Mouse (Mus musculus): ENCODE results near the gene Fchsd2. TPM values are rescaled to one million over a fixed set of nuclear protein-coding genes. Genes with fewer than 3 reads are reported as not detected.
A peak's percentile ranks its signal among the peaks of the same experiment; 100 is the strongest.

Gene Fchsd2
- total RNA-seq, 1 experiment from 2014 or later: 522 TPM

- no peak for ATAC-seq (ENCODE audit: extremely low read depth, insufficient number of reproducible peaks, low FRiP score, poor library complexity, severe bottlenecking)
Observed at GRCm38 (mm10) chr7:101296252-101297022, 203.8 kb downstream of the Fchsd2 start.

- ATAC-seq (ENCODE audit: extremely low read depth, insufficient number of reproducible peaks, low FRiP score, poor library complexity, severe bottlenecking): no peak
Observed at GRCm38 (mm10) chr7:101297023-101297405, 204.4 kb downstream of the Fchsd2 start.

- ATAC-seq (ENCODE audit: extremely low read depth, insufficient number of reproducible peaks, low FRiP score, poor library complexity, severe bottlenecking): no peak
Observed at GRCm38 (mm10) chr7:101298375-101298774, 205.7 kb downstream of the Fchsd2 start.

DNA sequence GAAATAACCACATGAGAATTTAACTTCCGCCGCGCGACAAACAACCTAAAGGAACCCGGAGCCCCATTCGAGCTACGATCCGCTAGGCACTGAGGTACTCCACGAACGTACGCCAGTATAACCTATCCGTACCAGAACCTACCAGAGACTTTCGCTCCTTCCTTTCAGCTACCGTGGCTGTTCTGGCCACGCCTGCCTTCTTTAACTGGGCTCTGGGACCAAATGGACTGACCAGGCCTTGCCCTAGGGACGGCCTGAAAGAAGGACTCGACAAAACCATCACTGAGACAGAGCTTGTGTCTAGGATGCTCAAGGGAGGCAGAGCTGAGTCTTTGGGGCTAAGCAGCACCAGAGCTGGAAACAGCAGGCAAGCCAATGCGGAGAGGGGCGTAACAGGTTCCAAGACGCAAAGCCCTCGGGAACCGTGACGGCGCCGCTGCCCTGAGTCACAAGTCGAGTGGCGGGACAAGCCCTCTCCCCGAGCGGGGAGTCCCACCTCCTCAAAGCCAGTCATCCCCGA is 208.8 kb downstream of the Fchsd2 start:
- ATAC-seq (ENCODE audit: extremely low read depth, insufficient number of reproducible peaks, low FRiP score, poor library complexity, severe bottlenecking): peak; percentile 24

DNA sequence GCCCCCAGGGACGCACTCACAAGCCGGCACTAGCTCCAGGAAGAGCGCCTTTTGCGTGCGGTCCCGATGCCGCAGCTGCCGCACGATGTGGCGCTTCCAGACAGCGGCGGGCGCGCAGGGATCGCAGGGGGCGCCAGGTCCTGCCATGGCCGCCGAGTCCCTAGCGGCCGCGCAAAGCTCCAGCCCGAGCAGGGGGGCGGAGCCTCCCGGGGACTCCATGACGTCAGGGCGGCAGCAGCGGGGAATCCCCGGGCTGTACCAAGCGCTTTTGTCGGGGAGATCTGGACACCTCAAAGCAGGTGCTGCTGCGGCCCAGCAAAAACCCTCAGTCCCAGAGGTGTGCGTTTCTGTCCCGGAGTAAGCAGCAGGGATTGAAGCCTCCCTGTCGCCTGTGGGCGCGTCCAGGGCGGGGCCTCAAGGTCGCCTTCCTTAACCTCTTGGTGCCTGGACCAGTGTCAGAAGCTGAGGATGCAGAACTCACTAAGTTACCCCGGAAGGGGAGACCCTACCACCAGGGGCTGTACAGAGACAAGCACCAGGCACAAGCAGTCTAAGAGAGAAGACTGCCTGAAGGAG is 209.3 kb downstream of the Fchsd2 start, which contains the start of gene Atg16l2:
Gene Atg16l2, minus strand, starts transcription at position 371 of the 576 bp plus-strand sequence.
- peak; percentile 87 for ATAC-seq (ENCODE audit: extremely low read depth, insufficient number of reproducible peaks, low FRiP score, poor library complexity, severe bottlenecking)

DNA sequence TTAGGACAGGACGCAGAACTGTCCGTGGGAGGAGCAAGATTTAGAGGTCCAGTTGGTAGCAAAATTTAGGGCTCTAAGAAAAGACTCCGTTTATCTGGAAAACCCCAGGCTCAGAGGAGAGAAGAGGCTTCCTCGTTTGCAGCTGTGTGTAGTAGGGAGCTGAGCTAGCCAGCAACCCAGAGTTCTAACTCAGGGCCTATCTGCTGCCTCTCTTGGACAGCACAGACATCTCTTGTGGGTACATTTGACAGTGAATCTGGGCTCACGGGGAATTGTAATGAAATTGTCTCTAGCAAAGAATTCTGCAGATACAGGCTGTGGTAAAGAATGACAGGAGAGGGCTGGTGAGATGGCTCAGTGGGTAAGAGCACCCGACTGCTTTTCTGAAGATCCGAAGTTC is 210.0 kb downstream of the Fchsd2 start:
- no peak for ATAC-seq (ENCODE audit: extremely low read depth, insufficient number of reproducible peaks, low FRiP score, poor library complexity, severe bottlenecking)

DNA sequence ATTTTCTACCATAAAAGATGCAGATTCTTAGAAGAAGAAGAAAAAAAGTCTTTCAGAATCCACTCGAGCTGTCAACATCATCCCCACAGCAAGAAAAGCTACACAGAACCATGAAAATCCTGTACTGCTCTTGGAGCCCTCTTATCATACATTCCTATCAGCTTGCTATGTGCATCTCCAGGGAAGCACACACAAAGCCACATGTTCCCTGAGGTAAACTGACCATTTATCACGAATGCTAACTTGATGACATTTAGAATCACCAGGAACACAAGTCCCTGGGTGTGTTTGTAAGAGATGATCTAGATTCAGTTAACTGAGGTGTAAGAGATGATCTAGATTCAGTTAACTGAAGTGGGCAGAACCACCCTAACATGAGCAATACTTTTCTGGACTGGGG is 214.2 kb downstream of the Fchsd2 start:
- ATAC-seq (ENCODE audit: extremely low read depth, insufficient number of reproducible peaks, low FRiP score, poor library complexity, severe bottlenecking): no peak

DNA sequence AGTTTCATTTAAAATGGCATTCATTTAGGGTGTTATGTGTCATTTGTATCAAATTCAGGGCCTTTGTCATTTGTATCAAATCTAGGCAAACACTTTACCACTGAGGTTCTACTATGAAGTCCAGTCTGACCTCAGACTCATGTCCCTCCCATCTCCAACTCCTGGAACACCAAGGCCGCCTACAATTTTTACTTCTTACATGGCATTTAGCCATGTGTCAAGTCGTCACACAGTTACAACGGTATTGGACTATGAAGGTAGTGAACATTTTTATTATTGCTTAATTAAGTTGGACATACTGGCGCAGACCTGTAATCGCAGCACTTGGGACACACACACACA is 217.3 kb downstream of the Fchsd2 start:
- no peak for ATAC-seq (ENCODE audit: extremely low read depth, insufficient number of reproducible peaks, low FRiP score, poor library complexity, severe bottlenecking)

- peak; percentile 95 for ATAC-seq (ENCODE audit: extremely low read depth, insufficient number of reproducible peaks, low FRiP score, poor library complexity, severe bottlenecking)
Observed at GRCm38 (mm10) chr7:101310327-101311028, 217.8 kb downstream of the Fchsd2 start.

DNA sequence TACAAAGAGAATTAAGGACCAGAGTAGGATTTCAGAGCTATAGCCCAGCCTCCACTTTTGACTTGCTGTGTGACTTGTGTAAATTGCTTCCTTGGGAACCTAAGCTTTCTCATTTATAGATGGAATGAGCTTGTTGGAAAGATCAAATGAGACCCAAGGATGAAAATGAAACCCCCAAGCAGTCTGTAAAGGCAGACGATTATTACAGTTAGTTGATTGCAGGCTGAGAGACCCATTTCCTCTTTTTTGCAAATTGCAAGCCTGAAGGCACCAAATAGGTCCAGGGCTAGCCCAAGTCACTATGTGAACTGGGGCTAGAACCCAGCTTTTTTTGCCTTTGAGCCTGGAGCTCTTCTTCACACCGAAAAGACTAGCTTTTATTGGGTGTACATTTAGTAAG is 218.4 kb downstream of the Fchsd2 start:
- ATAC-seq (ENCODE audit: extremely low read depth, insufficient number of reproducible peaks, low FRiP score, poor library complexity, severe bottlenecking): no peak

GRCm38 (mm10) chr7:101313033-101313432 is 220.4 kb downstream of the Fchsd2 start:
- no peak for ATAC-seq (ENCODE audit: extremely low read depth, insufficient number of reproducible peaks, low FRiP score, poor library complexity, severe bottlenecking)

DNA sequence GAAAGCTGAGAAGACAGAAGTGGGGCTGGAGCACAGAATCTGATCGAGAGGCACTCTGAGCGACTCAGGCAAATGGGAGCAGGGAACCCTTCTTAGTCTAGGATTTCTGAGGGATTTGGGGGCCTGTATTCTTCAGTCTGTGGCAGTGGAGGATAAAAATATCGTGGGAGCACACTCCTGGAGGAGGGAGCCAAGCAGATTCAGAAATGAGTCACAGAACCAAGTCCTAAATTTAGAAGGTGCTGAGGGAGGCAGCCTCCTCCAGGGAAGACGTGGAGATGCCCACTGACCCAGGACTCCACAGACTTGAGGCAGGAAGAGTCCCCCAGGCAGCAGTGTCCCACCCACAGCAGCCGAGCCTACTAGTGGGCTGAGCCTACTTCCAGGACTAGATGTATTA is 221.7 kb downstream of the Fchsd2 start:
- ATAC-seq (ENCODE audit: extremely low read depth, insufficient number of reproducible peaks, low FRiP score, poor library complexity, severe bottlenecking): no peak

DNA sequence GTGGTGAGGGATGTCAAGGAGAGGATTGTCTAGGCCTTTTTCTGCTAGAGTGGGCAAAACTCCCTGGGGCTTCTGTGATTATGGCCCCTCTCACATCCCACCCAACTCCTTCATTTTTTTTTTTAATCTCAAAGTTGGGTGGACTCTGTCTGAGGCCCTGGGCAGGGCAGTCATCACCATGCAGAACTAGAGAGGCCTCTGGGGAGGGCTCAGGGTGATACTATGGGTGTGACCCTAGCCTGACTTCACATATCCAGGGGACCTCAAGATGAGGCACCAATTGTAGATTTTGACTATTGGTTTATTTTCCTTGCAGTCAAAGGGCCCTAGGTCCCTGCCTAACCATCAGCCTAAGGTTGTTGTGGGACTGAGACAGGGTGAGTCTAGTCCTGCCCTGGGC is 223.0 kb downstream of the Fchsd2 start:
- ATAC-seq (ENCODE audit: extremely low read depth, insufficient number of reproducible peaks, low FRiP score, poor library complexity, severe bottlenecking): no peak

GRCm38 (mm10) chr7:101316591-101317001 is 223.9 kb downstream of the Fchsd2 start:
- peak; percentile 40 for ATAC-seq (ENCODE audit: extremely low read depth, insufficient number of reproducible peaks, low FRiP score, poor library complexity, severe bottlenecking)

DNA sequence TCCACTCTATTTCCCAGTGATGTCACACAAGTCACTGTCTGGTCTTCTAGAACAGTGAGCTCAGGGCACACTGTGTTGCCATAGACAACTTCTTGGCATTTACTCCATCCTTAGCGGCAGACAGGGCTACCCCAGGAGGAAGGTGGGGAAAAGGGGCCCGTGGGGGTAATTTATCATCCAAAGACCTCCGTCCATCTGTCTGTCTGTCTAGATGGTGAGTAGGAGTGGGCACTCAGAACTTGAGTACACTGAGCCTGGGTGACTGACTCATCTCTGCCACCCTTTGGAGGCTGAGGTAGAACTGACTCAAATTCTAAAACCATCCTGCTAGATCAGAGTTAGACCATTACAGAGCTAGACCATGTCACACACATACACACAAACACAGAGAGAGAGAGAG is 224.4 kb downstream of the Fchsd2 start, which contains the start of gene Stard10:
Gene Stard10, plus strand, starts transcription at position 73 of the 400 bp plus-strand sequence.
- ATAC-seq (ENCODE audit: extremely low read depth, insufficient number of reproducible peaks, low FRiP score, poor library complexity, severe bottlenecking): no peak

- no peak for ATAC-seq (ENCODE audit: extremely low read depth, insufficient number of reproducible peaks, low FRiP score, poor library complexity, severe bottlenecking)
Observed at GRCm38 (mm10) chr7:101318848-101319247, 226.2 kb downstream of the Fchsd2 start.

- ATAC-seq (ENCODE audit: extremely low read depth, insufficient number of reproducible peaks, low FRiP score, poor library complexity, severe bottlenecking): no peak
Observed at GRCm38 (mm10) chr7:101319796-101320195, 227.1 kb downstream of the Fchsd2 start.

GRCm38 (mm10) chr7:101320399-101321217 is 227.9 kb downstream of the Fchsd2 start:
- ATAC-seq (ENCODE audit: extremely low read depth, insufficient number of reproducible peaks, low FRiP score, poor library complexity, severe bottlenecking): no peak

Data from neutrophil, adult 5-6 weeks (primary cell).